Comparison of ENCODE assay signal across 19 mouse cellular contexts in genomic region chr1:43855591-43855990, GRCm38 (mm10).
"Had no signal": no experiment of that assay in that cellular context is flagged by ENCODE, and none has a peak within 500 bp of the region (broad histone marks: within the 10 kb centered on the region; RNA-seq: fewer than 3 reads in every experiment).

No protein-coding gene starts in this region.

- H3K27ac ChIP-seq: liver, embryonic 14.5 days; lung, embryonic 15.5 days; midbrain, embryonic 10.5 days; midbrain, embryonic 12.5 days; neural tube, embryonic 13.5 days; neural tube, embryonic 15.5 days had no signal

- H3K36me3 ChIP-seq: lung, embryonic 15.5 days; midbrain, embryonic 10.5 days; midbrain, embryonic 12.5 days; neural tube, embryonic 13.5 days; neural tube, embryonic 15.5 days had no signal

- H3K27me3 ChIP-seq: lung, embryonic 15.5 days; midbrain, embryonic 12.5 days; neural tube, embryonic 13.5 days; neural tube, embryonic 15.5 days had no signal

- H3K9ac ChIP-seq: liver, embryonic 14.5 days; lung, embryonic 15.5 days; midbrain, embryonic 12.5 days; neural tube, embryonic 13.5 days; neural tube, embryonic 15.5 days had no signal

- H3K4me2 ChIP-seq: lung, embryonic 15.5 days; midbrain, embryonic 12.5 days; neural tube, embryonic 13.5 days; neural tube, embryonic 15.5 days had no signal

- H3K4me1 ChIP-seq: lung, embryonic 15.5 days; midbrain, embryonic 10.5 days; midbrain, embryonic 12.5 days; neural tube, embryonic 13.5 days; neural tube, embryonic 15.5 days had no signal

- DNase-seq: lung, adult 18-20 months; lung, postnatal 4 days; midbrain, embryonic 14.5 days; retina, postnatal 1 day; right cerebral cortex, adult 18-20 months; right cerebral cortex, postnatal 25 days; right cerebral cortex, postnatal 4 days; spleen, adult 18-20 months; thymus, adult 18-20 months; thymus, postnatal 14 days; thymus, postnatal 36 days had no signal

- H3K9me3 ChIP-seq: lung, embryonic 15.5 days; midbrain, embryonic 10.5 days; midbrain, embryonic 12.5 days; neural tube, embryonic 13.5 days; neural tube, embryonic 15.5 days had no signal

- ATAC-seq: midbrain, embryonic 16.5 days had no signal

- H3K4me3 ChIP-seq: lung, embryonic 15.5 days; midbrain, embryonic 10.5 days; midbrain, embryonic 12.5 days; myocyte; neural tube, embryonic 13.5 days; neural tube, embryonic 15.5 days had no signal
